Mouse (Mus musculus): ENCODE measurements around the gene Lrrc61. TPM values are rescaled to one million over a fixed set of nuclear protein-coding genes. Genes with fewer than 3 reads are reported as not detected.

The Lrrc61 gene
- polyA plus RNA-seq (2017; shearing (Covaris generic)), result 57.5 TPM

DNA sequence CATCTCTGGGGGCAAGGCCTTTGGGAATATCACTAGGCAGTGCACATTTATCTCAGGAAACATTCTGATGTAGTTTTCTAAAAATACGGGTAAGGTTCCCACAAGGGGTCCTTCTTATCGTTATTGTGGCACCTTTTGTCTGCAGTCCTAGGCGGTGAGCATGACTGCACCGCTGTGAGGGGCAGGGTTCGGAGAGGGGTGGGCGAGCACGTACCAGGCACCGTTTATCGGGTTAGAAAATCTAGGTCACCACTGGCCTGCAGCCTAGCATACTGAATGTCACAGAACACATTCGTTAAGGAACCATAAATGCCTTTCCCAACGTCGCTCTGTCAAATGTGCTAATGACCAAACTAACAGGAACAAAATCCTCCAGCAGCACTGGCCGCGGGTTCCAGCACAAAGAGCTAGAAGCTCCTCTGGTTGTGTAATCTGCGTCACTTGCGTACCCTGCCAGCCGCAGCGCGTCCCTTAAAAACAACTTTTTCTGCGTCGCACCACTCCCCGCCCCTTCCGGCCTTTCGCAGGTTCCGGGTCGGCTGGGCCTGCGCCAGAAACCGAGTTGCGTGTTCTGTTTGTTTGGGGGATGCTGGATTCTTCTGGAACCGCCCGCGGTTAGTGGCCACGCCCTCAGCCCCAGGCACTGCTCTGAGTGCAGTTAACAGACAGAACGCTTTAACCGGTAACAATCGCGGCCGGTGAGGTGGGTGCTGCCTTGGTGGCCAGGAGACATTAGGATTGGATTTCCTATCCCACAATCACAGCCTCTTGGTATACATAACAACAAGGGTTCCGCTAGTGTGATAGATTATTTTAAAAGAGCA lies at the start of gene Lrrc61:
Gene Lrrc61, plus strand, starts transcription at position 517 of the 824 bp plus-strand sequence.

DNA sequence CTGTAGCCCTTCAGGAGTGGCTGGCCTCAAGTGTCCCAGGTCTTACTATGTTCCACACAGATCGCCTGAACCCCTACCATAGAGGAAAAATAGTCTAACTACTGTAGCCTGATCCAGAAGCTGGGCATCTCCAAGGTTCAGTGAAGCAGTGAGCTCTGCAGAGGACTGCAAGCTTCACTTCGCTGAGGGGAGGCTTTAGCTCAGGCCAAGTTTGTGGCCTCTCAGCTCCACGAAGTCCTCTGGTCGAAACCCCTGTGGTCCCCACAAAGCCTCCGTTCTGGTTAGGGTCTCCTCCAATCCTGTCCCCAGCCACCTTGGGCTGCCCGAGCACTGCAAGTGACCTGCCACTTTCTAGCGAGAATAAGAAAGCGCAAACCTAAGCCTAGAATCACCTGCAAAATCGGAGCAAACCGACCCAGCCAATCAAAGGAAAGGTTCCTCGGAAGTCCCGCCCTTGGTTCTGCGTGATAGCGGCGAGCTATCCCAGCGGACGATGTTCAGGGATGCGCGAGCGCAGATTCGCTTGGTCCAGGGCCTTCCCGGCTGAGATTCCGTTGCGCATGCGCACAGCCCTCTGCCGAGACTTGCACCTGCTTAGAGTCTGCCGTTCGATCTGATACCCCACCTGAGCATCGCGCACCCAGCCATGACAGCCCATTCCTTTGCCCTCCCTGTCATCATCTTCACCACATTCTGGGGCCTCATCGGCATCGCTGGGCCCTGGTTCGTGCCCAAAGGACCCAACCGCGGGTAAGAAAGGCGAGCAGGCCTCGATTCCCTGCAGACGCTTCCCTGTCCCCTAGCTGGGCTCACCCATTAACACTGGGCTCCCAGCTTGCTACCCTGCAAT lies 17.3 kb upstream of the Lrrc61 start, which contains the start of gene Atp6v0e2:
Gene Atp6v0e2, plus strand, starts transcription at position 511 of the 850 bp plus-strand sequence.

DNA sequence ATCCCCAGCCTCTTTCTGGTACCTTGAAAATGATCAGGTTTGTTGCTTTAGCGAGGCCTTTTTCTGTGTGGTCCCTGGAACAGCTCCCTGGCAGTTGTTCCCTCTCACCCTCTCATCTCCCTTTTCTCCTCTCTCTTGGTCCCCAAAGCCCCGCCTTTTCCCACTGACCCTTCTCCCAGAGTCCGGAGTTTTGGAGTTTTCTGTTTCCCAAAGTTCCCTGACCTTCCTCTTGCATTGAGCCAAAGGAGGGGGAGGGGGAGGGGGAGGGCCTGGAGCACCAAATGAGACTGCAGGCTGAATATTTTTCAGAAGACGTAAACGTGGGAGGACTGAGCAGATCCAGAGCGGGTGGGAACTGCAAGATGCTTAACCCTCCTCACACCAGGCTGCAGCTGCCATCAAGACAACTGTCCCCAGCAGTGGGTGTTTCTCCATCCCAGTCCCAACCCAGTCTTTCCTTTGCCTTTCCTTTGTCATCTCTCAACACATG lies 18.0 kb downstream of the Lrrc61 start, which contains the start of gene Rarres2:
Gene Rarres2, minus strand, starts transcription at position 218 of the 490 bp plus-strand sequence.

DNA sequence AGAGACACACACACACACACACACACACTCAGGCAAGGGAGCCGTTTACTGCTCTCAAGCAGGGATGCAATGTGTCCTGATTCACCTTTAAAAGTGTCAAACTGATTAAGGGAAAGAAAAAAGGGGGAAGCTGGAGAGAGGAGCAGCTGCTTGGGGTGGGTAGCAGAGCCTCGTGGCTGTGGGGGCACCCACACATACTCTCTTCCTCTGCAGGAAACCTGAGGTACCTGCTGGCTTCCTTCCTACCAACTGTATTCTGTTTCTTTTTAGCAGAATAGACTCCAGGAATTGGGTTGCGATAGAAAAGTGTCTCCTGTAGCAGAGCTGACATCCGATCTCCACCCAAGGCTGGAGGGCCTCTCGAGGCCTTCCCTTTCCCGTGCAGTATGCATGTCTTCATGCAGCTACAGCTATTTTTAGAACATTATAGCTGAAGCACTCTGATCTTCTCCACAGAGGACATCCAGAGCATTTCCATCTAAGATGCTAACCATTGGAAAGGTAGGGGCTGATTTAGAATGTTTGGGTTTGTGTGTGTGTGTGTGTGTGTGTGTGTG lies 34.7 kb downstream of the Lrrc61 start, which contains the start of gene Gm45021:
Gene Gm45021, plus strand, starts transcription at position 417 of the 557 bp plus-strand sequence.

DNA sequence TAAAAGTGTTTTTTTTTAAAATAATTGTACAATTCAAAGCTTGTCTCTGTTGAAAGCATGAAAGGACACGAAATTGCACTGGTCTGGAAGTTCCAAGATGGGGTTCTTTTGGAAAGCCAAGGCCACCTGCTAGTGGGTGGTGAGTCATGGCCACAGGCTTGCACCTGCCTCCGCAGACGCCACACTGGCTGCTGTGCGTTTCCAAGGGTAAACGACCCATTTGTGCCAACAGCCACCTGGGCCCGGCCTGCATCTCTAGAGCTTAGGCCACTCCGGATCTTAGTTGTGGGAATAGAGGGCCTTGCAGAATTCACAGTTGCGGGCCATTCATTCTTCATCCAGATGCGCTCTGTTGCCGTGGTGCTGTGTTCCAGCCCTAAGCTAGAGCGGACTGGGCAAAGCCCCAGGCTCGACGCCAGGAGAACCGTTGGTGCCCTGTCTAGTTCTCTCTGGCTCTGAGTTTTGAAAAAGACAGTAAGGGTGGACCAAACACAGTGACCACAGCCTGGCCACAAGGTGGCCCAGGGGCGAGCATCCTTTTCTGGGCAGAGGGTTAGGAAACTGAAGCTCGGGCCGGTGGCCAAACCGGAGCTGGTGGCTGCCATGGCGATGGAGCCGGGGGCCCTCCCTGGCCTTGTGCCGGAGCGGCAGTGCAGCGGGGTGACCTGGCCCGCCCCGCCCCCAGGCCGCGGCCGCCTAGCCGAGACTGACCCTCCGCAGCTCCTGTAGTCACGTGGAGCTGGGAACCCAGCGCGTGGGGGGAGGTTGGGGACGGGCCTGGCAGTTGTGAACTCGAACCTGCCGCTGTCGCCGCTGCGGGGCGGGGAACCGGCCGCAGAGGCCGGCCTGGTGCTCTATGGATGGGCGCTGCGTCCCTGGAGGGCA lies 38.8 kb downstream of the Lrrc61 start, which contains the start of the genes Repin1 and Gm44965:
Gene Repin1, plus strand, starts transcription at position 726 of the 885 bp plus-strand sequence.
Gene Gm44965, plus strand, starts transcription at position 784 of the 885 bp plus-strand sequence.

DNA sequence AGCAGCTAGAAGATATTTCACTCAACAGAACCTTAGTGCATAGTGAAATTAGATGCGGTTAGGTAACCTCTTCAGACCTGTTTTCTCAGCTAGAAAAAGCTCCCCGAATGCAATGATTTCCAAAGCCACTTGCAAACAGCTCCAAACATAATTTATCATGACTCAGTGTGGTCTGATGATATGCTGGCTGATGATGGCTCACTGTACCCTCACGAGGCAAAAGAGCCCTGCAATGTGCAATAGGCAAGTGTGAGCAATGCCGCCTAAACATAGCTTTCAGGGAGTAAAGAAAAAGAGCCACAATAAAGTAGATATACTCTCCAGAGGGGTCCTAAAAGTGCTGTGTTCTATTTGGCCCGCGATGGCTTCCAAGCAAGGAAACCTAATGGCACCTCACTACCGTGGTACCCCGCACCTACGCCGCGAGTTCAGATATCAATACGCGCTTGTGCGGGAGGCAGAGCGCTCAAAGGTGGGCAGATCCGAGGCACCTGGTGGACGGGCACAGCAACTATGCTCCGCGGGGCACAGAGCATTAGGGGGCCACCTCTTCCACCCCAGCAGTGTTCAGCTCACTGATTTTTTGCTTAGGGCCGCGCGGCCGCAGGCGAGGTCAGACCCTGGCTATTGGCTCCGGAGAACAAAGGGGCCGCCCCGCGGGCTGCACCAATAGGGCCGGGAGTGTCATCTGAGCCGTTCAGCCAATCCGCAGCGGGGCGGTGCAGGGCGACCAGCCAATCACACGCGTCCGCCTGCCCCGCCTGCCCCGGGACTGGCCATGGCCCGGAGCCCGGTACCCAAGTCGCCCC lies 46.9 kb downstream of the Lrrc61 start, which contains the start of gene Zfp775:
Gene Zfp775, plus strand, starts transcription at position 793 of the 809 bp plus-strand sequence.

Other genes with a start within 250 kb of the Lrrc61 start
- 34.6 TPM for gene Krba1, start 159.2 kb upstream of the Lrrc61 start, polyA plus RNA-seq (2017; shearing (Covaris generic))
- gene Zfp467, start 109.0 kb upstream of the Lrrc61 start, polyA plus RNA-seq (2017; shearing (Covaris generic)), result 14.2 TPM
- 0.21 TPM for gene Sspo, start 106.6 kb upstream of the Lrrc61 start, polyA plus RNA-seq (2017; shearing (Covaris generic))
- 0.29 TPM for gene Atp6v0e2, start 17.2 kb upstream of the Lrrc61 start, polyA plus RNA-seq (2017; shearing (Covaris generic))
- gene Rarres2, start 18.0 kb downstream of the Lrrc61 start, polyA plus RNA-seq (2017; shearing (Covaris generic)), result not detected
- not detected for gene Gm45021, start 34.8 kb downstream of the Lrrc61 start, polyA plus RNA-seq (2017; shearing (Covaris generic))
- 3.4 TPM for gene Repin1, start 39.1 kb downstream of the Lrrc61 start, polyA plus RNA-seq (2017; shearing (Covaris generic))
- not detected for gene Gm44965, start 39.1 kb downstream of the Lrrc61 start, polyA plus RNA-seq (2017; shearing (Covaris generic))
- 3.3 TPM for gene Zfp775, start 47.3 kb downstream of the Lrrc61 start, polyA plus RNA-seq (2017; shearing (Covaris generic))
- 5.2 TPM for gene AI854703, start 72.0 kb downstream of the Lrrc61 start, polyA plus RNA-seq (2017; shearing (Covaris generic))
- gene Gimap8, start 92.4 kb downstream of the Lrrc61 start, polyA plus RNA-seq (2017; shearing (Covaris generic)), result 194 TPM
- 285 TPM for gene Gimap9, start 121.3 kb downstream of the Lrrc61 start, polyA plus RNA-seq (2017; shearing (Covaris generic))
- gene Gimap4, start 129.8 kb downstream of the Lrrc61 start, polyA plus RNA-seq (2017; shearing (Covaris generic)), result 1,424 TPM
- gene Gimap6, start 153.4 kb downstream of the Lrrc61 start, polyA plus RNA-seq (2017; shearing (Covaris generic)), result 1,045 TPM
- 29.9 TPM for gene Gm28053, start 163.8 kb downstream of the Lrrc61 start, polyA plus RNA-seq (2017; shearing (Covaris generic))
- gene Gimap7, start 163.8 kb downstream of the Lrrc61 start, polyA plus RNA-seq (2017; shearing (Covaris generic)), result 306 TPM
- 196 TPM for gene Gimap1, start 184.3 kb downstream of the Lrrc61 start, polyA plus RNA-seq (2017; shearing (Covaris generic))
- 259 TPM for gene Gimap5, start 191.4 kb downstream of the Lrrc61 start, polyA plus RNA-seq (2017; shearing (Covaris generic))
- gene Gimap3, start 216.1 kb downstream of the Lrrc61 start, polyA plus RNA-seq (2017; shearing (Covaris generic)), result 2,133 TPM